Mouse (Mus musculus) heart, postnatal 0 days (tissue): ENCODE data around the gene Jaml.

Experiments used
- CTCF ChIP-seq: IDR thresholded peaks from 2 replicates; pipeline ENCODE4 v1.5.1; 2016; ENCODE audit warnings: antibody characterized with exemption, control low read depth, low read depth
- EP300 ChIP-seq: IDR thresholded peaks from 2 replicates; pipeline ENCODE4 v1.6.1; 2016; ENCODE audit warnings: antibody characterized with exemption, low read depth

DNA sequence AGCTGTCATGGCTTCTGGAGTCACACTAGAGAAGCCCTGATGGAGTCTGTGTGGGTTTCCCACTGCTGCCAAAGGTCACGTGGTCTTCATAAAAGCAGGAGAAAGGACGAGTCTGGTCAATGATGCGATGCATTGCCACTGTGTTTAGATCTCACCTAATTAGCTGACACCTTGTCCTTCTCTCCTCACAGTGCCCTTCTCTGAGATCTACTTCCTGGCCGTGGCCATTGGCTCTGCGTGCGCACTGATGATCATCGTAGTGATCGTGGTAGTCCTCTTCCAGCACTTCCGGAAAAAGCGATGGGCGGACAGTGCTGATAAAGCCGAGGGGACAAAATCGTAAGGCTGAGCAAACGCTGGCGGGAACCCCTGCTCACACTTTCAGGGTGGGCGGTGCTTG, 32.0 kb upstream of the Jaml start:
- TF ChIP-seq CTCF = no peak
- TF ChIP-seq EP300 = no peak
